Mouse (Mus musculus): Measurements from ENCODE around the gene Cenpe. TPM values are rescaled to one million over a fixed set of nuclear protein-coding genes. Genes with fewer than 3 reads are reported as not detected.

Gene Cenpe
- polyA plus RNA-seq, 1 experiment from 2014 or later: 13.3 TPM

GRCm38 (mm10) chr3:135314811-135315210 lies 102.5 kb downstream of the Cenpe start:
- no peaks in the 10 kb centered on the region for H3K36me3 ChIP-seq (ENCODE audit: insufficient read depth, low read length)
- WGBS: 75% methylated on average over 2 of the region's 2 CpGs
- H3K4me2 ChIP-seq (ENCODE audit: low read length): no peak overlapping the region
- DNase-seq (ENCODE audit: low spot score): no peak
- no peak for TF ChIP-seq CTCF (IDR thresholded peaks at IDR 0.05; ENCODE audit: low read depth)
- ATAC-seq (replicated peaks; ENCODE audit: low FRiP score, low read depth): no peak
- no peaks in the 10 kb centered on the region for H3K4me1 ChIP-seq (replicated peaks; ENCODE audit: insufficient read depth, low read length)
- no peak overlapping the region for H3K9ac ChIP-seq (ENCODE audit: low read depth, low read length)
- H3K27ac ChIP-seq: no peak overlapping the region
- no peak overlapping the region for H3K4me3 ChIP-seq (replicated peaks; ENCODE audit: low read depth, low read length)
- H3K27me3 ChIP-seq (ENCODE audit: insufficient read depth, low read length): no peaks in the 10 kb centered on the region
- no peaks in the 10 kb centered on the region for H3K9me3 ChIP-seq (replicated peaks; ENCODE audit: low read length)

- no peak; the same call in 1 of the 2 replicates for TF ChIP-seq CTCF (IDR thresholded peaks at IDR 0.05; ENCODE audit: low read depth)
- Histone ChIP-seq H3K4me3 (replicated peaks; ENCODE audit: low read depth, low read length) (no peak overlapping the region), H3K4me1 (replicated peaks; ENCODE audit: insufficient read depth, low read length) (no peaks in the 10 kb centered on the region), H3K36me3 (ENCODE audit: insufficient read depth, low read length) (no peaks in the 10 kb centered on the region), H3K27ac (no peak overlapping the region), H3K9ac (ENCODE audit: low read depth, low read length) (no peak overlapping the region), H3K9me3 (replicated peaks; ENCODE audit: low read length) (no peaks in the 10 kb centered on the region), H3K27me3 (ENCODE audit: insufficient read depth, low read length) (no peaks in the 10 kb centered on the region), H3K4me2 (ENCODE audit: low read length) (no peak overlapping the region)
- DNase-seq (ENCODE audit: low spot score): no peak
- 92% methylated on average over 9 of the region's 9 CpGs for WGBS
- no peak for ATAC-seq (replicated peaks; ENCODE audit: low FRiP score, low read depth)
These were observed 103.5 kb downstream of the Cenpe start for GRCm38 (mm10) chr3:135315720-135316425.

GRCm38 (mm10) chr3:135318331-135318730 lies 106.0 kb downstream of the Cenpe start:
- H3K27ac ChIP-seq: no peak overlapping the region
- H3K9me3 ChIP-seq (replicated peaks; ENCODE audit: low read length): no peaks in the 10 kb centered on the region
- ATAC-seq (replicated peaks; ENCODE audit: low FRiP score, low read depth): no peak
- no peak overlapping the region for H3K9ac ChIP-seq (ENCODE audit: low read depth, low read length)
- TF ChIP-seq CTCF (IDR thresholded peaks at IDR 0.05; ENCODE audit: low read depth): no peak
- no peak overlapping the region for H3K4me3 ChIP-seq (replicated peaks; ENCODE audit: low read depth, low read length)
- DNase-seq (ENCODE audit: low spot score): no peak
- no peaks in the 10 kb centered on the region for H3K27me3 ChIP-seq (ENCODE audit: insufficient read depth, low read length)
- no peaks in the 10 kb centered on the region for H3K36me3 ChIP-seq (ENCODE audit: insufficient read depth, low read length)
- H3K4me2 ChIP-seq (ENCODE audit: low read length): no peak overlapping the region
- 88% methylated on average over 11 of the region's 11 CpGs for WGBS
- H3K4me1 ChIP-seq (replicated peaks; ENCODE audit: insufficient read depth, low read length): no peaks in the 10 kb centered on the region

Other genes starting within 250 kb of the Cenpe start
- gene Bdh2, start 68.7 kb downstream of the Cenpe start, polyA plus RNA-seq (2015; fragmentation: Nextera tagmentation; extraction: Ambion mirVana): 103 and 107 TPM in 2 replicates
- 3.1 and 3.7 TPM in 2 replicates for gene Slc9b2, start 95.2 kb downstream of the Cenpe start, polyA plus RNA-seq (2015; fragmentation: Nextera tagmentation; extraction: Ambion mirVana)
- 0.25 and 0.32 TPM in 2 replicates for gene Slc9b1, start 135.5 kb downstream of the Cenpe start, polyA plus RNA-seq (2015; fragmentation: Nextera tagmentation; extraction: Ambion mirVana)
- gene Cisd2, start 211.4 kb downstream of the Cenpe start, polyA plus RNA-seq (2015; fragmentation: Nextera tagmentation; extraction: Ambion mirVana): 57.8 and 65.2 TPM in 2 replicates
- 509 and 531 TPM in 2 replicates for gene Ube2d3, start 225.6 kb downstream of the Cenpe start, polyA plus RNA-seq (2015; fragmentation: Nextera tagmentation; extraction: Ambion mirVana)